Mouse (Mus musculus): ENCODE results near the gene Slfn2. TPM values are rescaled to one million over a fixed set of nuclear protein-coding genes. Genes with fewer than 3 reads are reported as not detected.

Slfn2 gene
- polyA plus RNA-seq, 1 experiment from 2014 or later: 22.3 TPM

DNA sequence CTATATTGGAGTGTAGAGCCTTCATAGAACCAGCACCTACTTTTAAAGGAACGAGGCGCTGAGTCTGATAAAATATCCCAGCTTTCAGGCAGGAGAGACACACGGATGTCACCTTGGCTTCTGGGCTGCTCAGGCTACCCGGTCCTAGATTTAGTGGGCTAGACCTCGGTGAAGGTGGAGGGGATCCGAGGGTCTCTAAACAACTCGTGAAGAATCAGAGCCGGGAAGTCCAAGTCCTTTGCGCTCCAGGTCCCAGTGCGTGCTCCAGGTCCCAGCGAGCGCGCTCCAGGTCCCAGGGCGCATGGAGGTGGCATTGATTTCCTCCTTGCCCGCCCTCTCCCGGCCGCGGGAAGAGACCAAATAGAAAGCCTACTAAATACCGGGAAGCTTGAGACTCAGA is 25.1 kb upstream of the Slfn2 start:
- Histone ChIP-seq H3K36me3 (replicated peaks; ENCODE audit: insufficient read depth, low read length) (no peaks in the 10 kb centered on the region), H3K27me3 (ENCODE audit: insufficient read depth, low read length) (no peaks in the 10 kb centered on the region), H3K9ac (replicated peaks) (no peak overlapping the region; the same call in 1 of the 2 replicates), H3K9me3 (ENCODE audit: low read length) (no peaks in the 10 kb centered on the region), H3K4me2 (ENCODE audit: low read depth, low read length) (peak overlapping the region; percentile 67), H3K4me1 (ENCODE audit: insufficient read depth) (no peaks in the 10 kb centered on the region; the same call in 1 of the 2 replicates), H3K4me3 (ENCODE audit: low read depth, low read length) (peak overlapping the region; percentile 26), H3K27ac (ENCODE audit: low read depth) (no peak overlapping the region)
- 7% methylated on average over 19 of the region's 19 CpGs for WGBS (ENCODE audit: insufficient replicate concordance)
- TF ChIP-seq CTCF (IDR thresholded peaks at IDR 0.05; ENCODE audit: low read depth): no peak
- no peak for TF ChIP-seq EP300 (IDR thresholded peaks at IDR 0.05; ENCODE audit: low read depth)
- ATAC-seq (no peak), DNase-seq (no peak)

GRCm38 (mm10) chr11:83040325-83040724 is 24.6 kb upstream of the Slfn2 start:
- DNase-seq: peak; percentile 17
- H3K4me3 ChIP-seq (ENCODE audit: low read depth, low read length): peak overlapping the region; percentile 26
- 3% methylated on average over 1 of the region's 1 CpGs for WGBS (ENCODE audit: insufficient replicate concordance)

DNA sequence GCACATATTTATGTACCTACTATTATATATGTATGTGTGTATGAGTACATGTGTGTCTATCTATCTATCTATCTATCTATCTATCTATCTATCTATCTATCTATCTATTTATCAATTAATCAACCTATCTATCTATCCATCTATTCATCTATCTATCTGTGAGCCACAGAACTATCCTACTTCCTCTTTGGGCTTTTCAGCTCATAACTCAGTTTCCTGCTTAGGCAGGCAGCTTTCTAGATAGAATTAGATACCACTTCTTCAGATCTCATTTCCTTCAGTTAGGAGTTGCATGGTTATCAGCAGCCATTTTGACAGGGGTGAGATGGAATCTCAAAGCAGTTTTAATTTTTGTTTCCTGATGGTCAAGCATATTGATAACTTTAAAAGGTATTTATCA is 23.9 kb upstream of the Slfn2 start:
- Histone ChIP-seq H3K36me3 (replicated peaks; ENCODE audit: insufficient read depth, low read length) (no peaks in the 10 kb centered on the region), H3K4me1 (ENCODE audit: insufficient read depth) (no peaks in the 10 kb centered on the region; the same call in 1 of the 2 replicates), H3K4me2 (ENCODE audit: low read depth, low read length) (no peak overlapping the region), H3K9me3 (ENCODE audit: low read length) (no peaks in the 10 kb centered on the region), H3K27me3 (ENCODE audit: insufficient read depth, low read length) (no peaks in the 10 kb centered on the region), H3K9ac (replicated peaks) (no peak overlapping the region), H3K27ac (ENCODE audit: low read depth) (no peak overlapping the region), H3K4me3 (ENCODE audit: low read depth, low read length) (no peak overlapping the region)
- DNase-seq: no peak
- ATAC-seq: no peak
- TF ChIP-seq CTCF (IDR thresholded peaks at IDR 0.05; ENCODE audit: low read depth) (no peak), EP300 (IDR thresholded peaks at IDR 0.05; ENCODE audit: low read depth) (no peak)

More at GRCm38 (mm10) chr11:83040325-83040724, 24.6 kb upstream of the Slfn2 start:
- no peak for TF ChIP-seq EP300 (IDR thresholded peaks at IDR 0.05; ENCODE audit: low read depth)
- peak; percentile 42 for TF ChIP-seq CTCF (IDR thresholded peaks at IDR 0.05; ENCODE audit: low read depth)
- no peaks in the 10 kb centered on the region for H3K9me3 ChIP-seq (ENCODE audit: low read length)
- H3K36me3 ChIP-seq (replicated peaks; ENCODE audit: insufficient read depth, low read length): no peaks in the 10 kb centered on the region
- no peaks in the 10 kb centered on the region; the same call in 1 of the 2 replicates for H3K4me1 ChIP-seq (ENCODE audit: insufficient read depth)
- peak overlapping the region; percentile 67 for H3K4me2 ChIP-seq (ENCODE audit: low read depth, low read length)
- no peak overlapping the region for H3K27ac ChIP-seq (ENCODE audit: low read depth)
- no peak overlapping the region; the same call in 1 of the 2 replicates for H3K9ac ChIP-seq (replicated peaks)
- H3K27me3 ChIP-seq (ENCODE audit: insufficient read depth, low read length): no peaks in the 10 kb centered on the region
- peak; percentile 36; the same call in 1 of the 2 replicates for ATAC-seq

- Histone ChIP-seq H3K9me3 (ENCODE audit: low read length) (no peaks in the 10 kb centered on the region), H3K4me2 (ENCODE audit: low read depth, low read length) (no peak overlapping the region), H3K4me1 (ENCODE audit: insufficient read depth) (no peaks in the 10 kb centered on the region; the same call in 1 of the 2 replicates), H3K9ac (replicated peaks) (no peak overlapping the region), H3K4me3 (ENCODE audit: low read depth, low read length) (no peak overlapping the region), H3K27me3 (ENCODE audit: insufficient read depth, low read length) (no peaks in the 10 kb centered on the region), H3K27ac (ENCODE audit: low read depth) (no peak overlapping the region), H3K36me3 (replicated peaks; ENCODE audit: insufficient read depth, low read length) (no peaks in the 10 kb centered on the region)
- WGBS (ENCODE audit: insufficient replicate concordance): 75% methylated on average over 4 of the region's 4 CpGs
- ATAC-seq: no peak
- no peak for DNase-seq
- TF ChIP-seq EP300 (IDR thresholded peaks at IDR 0.05; ENCODE audit: low read depth) (no peak), CTCF (IDR thresholded peaks at IDR 0.05; ENCODE audit: low read depth) (no peak)
Measured at GRCm38 (mm10) chr11:83043891-83044290, 21.0 kb upstream of the Slfn2 start.

- no peak for TF ChIP-seq EP300 (IDR thresholded peaks at IDR 0.05; ENCODE audit: low read depth)
- TF ChIP-seq CTCF (IDR thresholded peaks at IDR 0.05; ENCODE audit: low read depth): no peak
- 55% methylated on average over 3 of the region's 3 CpGs for WGBS (ENCODE audit: insufficient replicate concordance)
- Histone ChIP-seq H3K4me1 (ENCODE audit: insufficient read depth) (no peaks in the 10 kb centered on the region), H3K27ac (ENCODE audit: low read depth) (no peak overlapping the region), H3K27me3 (ENCODE audit: insufficient read depth, low read length) (no peaks in the 10 kb centered on the region), H3K9ac (replicated peaks) (no peak overlapping the region), H3K4me3 (ENCODE audit: low read depth, low read length) (no peak overlapping the region), H3K4me2 (ENCODE audit: low read depth, low read length) (no peak overlapping the region), H3K36me3 (replicated peaks; ENCODE audit: insufficient read depth, low read length) (no peaks in the 10 kb centered on the region), H3K9me3 (ENCODE audit: low read length) (no peaks in the 10 kb centered on the region)
- DNase-seq (no peak), ATAC-seq (no peak)
Measured at GRCm38 (mm10) chr11:83045642-83046041, 19.3 kb upstream of the Slfn2 start.

- H3K4me2 ChIP-seq (ENCODE audit: low read depth, low read length): no peak overlapping the region
- H3K4me3 ChIP-seq (ENCODE audit: low read depth, low read length): no peak overlapping the region
- TF ChIP-seq CTCF (IDR thresholded peaks at IDR 0.05; ENCODE audit: low read depth): peak; percentile 86
- no peak for TF ChIP-seq EP300 (IDR thresholded peaks at IDR 0.05; ENCODE audit: low read depth)
- no peak overlapping the region for H3K9ac ChIP-seq (replicated peaks)
- H3K4me1 ChIP-seq (ENCODE audit: insufficient read depth): no peaks in the 10 kb centered on the region
- no peaks in the 10 kb centered on the region for H3K9me3 ChIP-seq (ENCODE audit: low read length)
- 1% methylated on average over 5 of the region's 5 CpGs for WGBS (ENCODE audit: insufficient replicate concordance)
- no peaks in the 10 kb centered on the region for H3K27me3 ChIP-seq (ENCODE audit: insufficient read depth, low read length)
- H3K27ac ChIP-seq (ENCODE audit: low read depth): no peak overlapping the region
- no peaks in the 10 kb centered on the region for H3K36me3 ChIP-seq (replicated peaks; ENCODE audit: insufficient read depth, low read length)
- ATAC-seq (no peak), DNase-seq (peak; percentile 73)
Measured at GRCm38 (mm10) chr11:83057863-83058262, 7.0 kb upstream of the Slfn2 start.

Data from liver, postnatal 0 days (tissue).